Mouse (Mus musculus): Measurements from ENCODE around the gene Kif21a. TPM values are rescaled to one million over a fixed set of nuclear protein-coding genes. Genes with fewer than 3 reads are reported as not detected.

Gene Kif21a
- total and polyA plus RNA-seq, 3 experiments: not detected

DNA sequence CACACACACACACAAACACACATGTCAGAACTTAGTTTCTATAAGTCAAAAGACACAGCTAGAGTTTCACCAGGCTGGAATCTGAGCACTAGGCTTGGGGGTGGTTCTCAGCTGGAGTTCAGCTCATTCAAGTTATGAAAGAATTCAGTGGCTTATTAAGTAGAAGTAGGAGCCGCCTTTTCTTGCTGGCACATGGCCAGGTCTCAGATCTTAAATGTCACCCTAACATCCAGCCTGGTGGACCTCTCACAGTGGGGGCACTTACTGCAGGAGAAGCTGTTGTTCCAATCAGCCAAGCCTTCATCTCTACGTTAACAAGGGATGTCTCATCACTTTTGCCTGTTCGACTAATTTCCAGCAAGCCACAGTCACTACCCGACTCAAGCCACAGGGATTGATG lies 39.5 kb downstream of the Kif21a start:
- Histone ChIP-seq H3K9ac (ENCODE audit: control insufficient read depth, low read depth, low read length, poor library complexity, severe bottlenecking) (no peak overlapping the region), H3K27ac (ENCODE audit: control insufficient read depth, low read depth, low read length) (no peak overlapping the region), H3K79me2 (ENCODE audit: control insufficient read depth, insufficient read depth, low read length, poor library complexity) (no peaks in the 10 kb centered on the region), H3K36me3 (ENCODE audit: control insufficient read depth in 1 of 2, insufficient read depth in 2 of 2, low read length in 2 of 2) (no peaks in the 10 kb centered on the region), H3K4me3 (ENCODE audit: control insufficient read depth in 1 of 2, insufficient read depth in 1 of 2, low read depth in 2 of 2, low read length in 2 of 2) (no peak overlapping the region), H3K27me3 (ENCODE audit: control insufficient read depth in 1 of 2, insufficient read depth in 2 of 2, low read length in 2 of 2) (no peaks in the 10 kb centered on the region), H3K9me3 (replicated peaks; ENCODE audit: insufficient read depth, low read length) (no peaks in the 10 kb centered on the region), H3K4me1 (ENCODE audit: control insufficient read depth in 1 of 2, insufficient read depth in 2 of 2, low read length in 2 of 2) (no peaks in the 10 kb centered on the region)
- DNase-seq (ENCODE audit: low read depth, low spot score): no peak
- TF ChIP-seq JUND (IDR thresholded peaks at IDR 0.05; ENCODE audit: low read depth, low read length): no peak
- TF ChIP-seq NRF1 (IDR thresholded peaks at IDR 0.05; ENCODE audit: insufficient read depth, low read depth, low read length, poor library complexity, severe bottlenecking): no peak
- TF ChIP-seq ELF1 (IDR thresholded peaks at IDR 0.05; ENCODE audit: low read depth, low read length): no peak
- TF ChIP-seq CHD2 (IDR thresholded peaks at IDR 0.05; ENCODE audit: low read length): no peak
- no peak for TF ChIP-seq GATA1 (IDR thresholded peaks at IDR 0.05; ENCODE audit: low read depth, low read length)
- no peak for TF ChIP-seq MEF2A (IDR thresholded peaks at IDR 0.05; ENCODE audit: extremely low read depth, insufficient replicate concordance, low read depth, low read length, poor library complexity, severe bottlenecking)
- TF ChIP-seq TBP (IDR thresholded peaks at IDR 0.05; ENCODE audit: low read depth, low read length): no peak
- no peak for TF ChIP-seq TAL1 (IDR thresholded peaks at IDR 0.05; ENCODE audit: low read length)
- no peak for TF ChIP-seq RCOR1 (IDR thresholded peaks at IDR 0.05; ENCODE audit: low read depth, low read length)
- TF ChIP-seq RAD21 (IDR thresholded peaks at IDR 0.05; ENCODE audit: low read depth, low read length): no peak
- TF ChIP-seq POLR2A (IDR thresholded peaks at IDR 0.05; ENCODE audit: control insufficient read depth in 1 of 2, insufficient read depth in 1 of 2, low read depth in 1 of 2, low read length in 2 of 2, poor library complexity in 1 of 2): no peak
- no peak for TF ChIP-seq TCF12 (IDR thresholded peaks at IDR 0.05; ENCODE audit: low read depth, low read length)
- TF ChIP-seq USF1 (IDR thresholded peaks at IDR 0.05; ENCODE audit: low read depth, low read length): no peak
- no peak for TF ChIP-seq GABPA (IDR thresholded peaks at IDR 0.05; ENCODE audit: low read depth, low read length)
- no peak for TF ChIP-seq ZMIZ1 (IDR thresholded peaks at IDR 0.05; ENCODE audit: low read depth, low read length)
- TF ChIP-seq SMC3 (IDR thresholded peaks at IDR 0.05; ENCODE audit: low read depth, low read length): no peak
- no peak for TF ChIP-seq SIN3A (IDR thresholded peaks at IDR 0.05; ENCODE audit: low read length)
- no peak for TF ChIP-seq UBTF (IDR thresholded peaks at IDR 0.05; ENCODE audit: borderline replicate concordance, insufficient read depth, low read depth, low read length)
- TF ChIP-seq NELFE (IDR thresholded peaks at IDR 0.05; ENCODE audit: low read depth, low read length): no peak
- TF ChIP-seq MAZ (IDR thresholded peaks at IDR 0.05; ENCODE audit: low read depth, low read length): no peak

DNA sequence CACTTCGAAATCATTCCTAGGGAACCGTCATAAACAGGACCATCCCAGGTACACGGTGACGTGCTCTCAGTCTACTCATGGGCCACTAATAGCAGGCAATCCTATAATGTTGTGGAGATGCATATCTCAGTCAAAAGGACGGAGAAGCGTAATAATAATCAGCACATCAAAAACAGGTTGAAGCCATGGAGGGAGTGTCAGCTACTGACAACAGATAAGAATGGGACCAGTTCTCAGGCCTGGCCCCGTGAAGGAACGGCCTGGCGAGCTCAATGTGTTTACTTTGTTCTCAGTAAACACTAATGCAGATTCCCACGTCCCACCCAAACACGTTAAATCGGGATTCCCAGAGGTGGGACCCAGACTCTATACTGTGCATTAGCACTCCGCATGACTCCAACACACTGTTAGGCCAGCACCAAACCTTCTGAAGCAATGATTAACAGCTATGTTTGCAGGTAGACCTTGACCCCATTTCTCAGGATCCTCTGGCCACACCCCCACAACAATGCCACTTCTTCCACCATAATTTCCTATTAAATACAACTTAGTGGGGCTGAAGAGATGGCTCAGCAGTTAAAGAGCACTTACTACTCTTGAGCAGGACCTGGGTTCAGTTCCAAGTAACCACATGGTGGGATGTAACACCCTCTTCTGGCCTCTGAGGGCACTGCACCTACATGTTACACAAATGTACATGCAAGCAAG lies 42.5 kb downstream of the Kif21a start:
- H3K36me3 ChIP-seq (ENCODE audit: control insufficient read depth in 1 of 2, insufficient read depth in 2 of 2, low read length in 2 of 2): no peaks in the 10 kb centered on the region
- no peaks in the 10 kb centered on the region for H3K79me2 ChIP-seq (ENCODE audit: control insufficient read depth, insufficient read depth, low read length, poor library complexity)
- H3K4me1 ChIP-seq (ENCODE audit: control insufficient read depth in 1 of 2, insufficient read depth in 2 of 2, low read length in 2 of 2): no peaks in the 10 kb centered on the region
- TF ChIP-seq E2F4 (IDR thresholded peaks at IDR 0.05; ENCODE audit: borderline replicate concordance, low read depth, low read length) (no peak), RAD21 (IDR thresholded peaks at IDR 0.05; ENCODE audit: low read depth, low read length) (no peak), MYB (IDR thresholded peaks at IDR 0.05; ENCODE audit: low read depth, low read length) (no peak), EP300 (IDR thresholded peaks at IDR 0.05; ENCODE audit: low read depth in 1 of 2, low read length in 2 of 2) (no peak), ZMIZ1 (IDR thresholded peaks at IDR 0.05; ENCODE audit: low read depth, low read length) (no peak), ZNF384 (IDR thresholded peaks at IDR 0.05; ENCODE audit: low read depth, low read length) (no peak), POLR2A (IDR thresholded peaks at IDR 0.05; ENCODE audit: control insufficient read depth in 1 of 2, insufficient read depth in 1 of 2, low read depth in 1 of 2, low read length in 2 of 2, poor library complexity in 1 of 2) (no peak), GABPA (IDR thresholded peaks at IDR 0.05; ENCODE audit: low read depth, low read length) (no peak), UBTF (IDR thresholded peaks at IDR 0.05; ENCODE audit: borderline replicate concordance, insufficient read depth, low read depth, low read length) (no peak), MAFK (IDR thresholded peaks at IDR 0.05; ENCODE audit: borderline replicate concordance, low read depth, low read length) (no peak), MAZ (IDR thresholded peaks at IDR 0.05; ENCODE audit: low read depth, low read length) (no peak)
- no peak for DNase-seq (ENCODE audit: low read depth, low spot score)
- no peaks in the 10 kb centered on the region for H3K9me3 ChIP-seq (replicated peaks; ENCODE audit: insufficient read depth, low read length)
- H3K27me3 ChIP-seq (ENCODE audit: control insufficient read depth in 1 of 2, insufficient read depth in 2 of 2, low read length in 2 of 2): no peaks in the 10 kb centered on the region
- no peak overlapping the region for H3K9ac ChIP-seq (ENCODE audit: control insufficient read depth, low read depth, low read length, poor library complexity, severe bottlenecking)
- no peak overlapping the region for H3K27ac ChIP-seq (ENCODE audit: control insufficient read depth, low read depth, low read length)
- H3K4me3 ChIP-seq (ENCODE audit: control insufficient read depth in 1 of 2, insufficient read depth in 1 of 2, low read depth in 2 of 2, low read length in 2 of 2): no peak overlapping the region
